28 mouse cellular contexts compared by ENCODE assay signal in genomic region chr12:110126525-110126924, GRCm38 (mm10).
"Had no signal": no experiment of that assay in that cellular context is flagged by ENCODE, and none has a peak within 500 bp of the region (broad histone marks: within the 10 kb centered on the region; RNA-seq: fewer than 3 reads in every experiment).

No protein-coding gene starts in this region.

- H3K9ac ChIP-seq: heart, embryonic 13.5 days; heart, embryonic 15.5 days; hindbrain, embryonic 14.5 days; intestine, embryonic 15.5 days; limb, embryonic 12.5 days; liver, embryonic 13.5 days; liver, embryonic 15.5 days; liver, postnatal 0 days had no signal

- H3K36me3 ChIP-seq: heart, embryonic 13.5 days; heart, embryonic 15.5 days; intestine, embryonic 15.5 days; limb, embryonic 10.5 days; limb, embryonic 12.5 days; liver, embryonic 13.5 days; liver, embryonic 15.5 days had no signal

- H3K4me3 ChIP-seq: heart, adult 2 months; heart, embryonic 13.5 days; heart, embryonic 15.5 days; intestine, embryonic 15.5 days; layer of hippocampus, adult 2 months; left cerebral cortex, adult 2 months; limb, embryonic 10.5 days; limb, embryonic 12.5 days; liver, embryonic 13.5 days; liver, embryonic 15.5 days had no signal

- H3K4me2 ChIP-seq: heart, embryonic 11.5 days; heart, embryonic 13.5 days; heart, embryonic 15.5 days; hindbrain, embryonic 14.5 days; intestine, embryonic 15.5 days; limb, embryonic 12.5 days; liver, embryonic 11.5 days; liver, embryonic 13.5 days; liver, embryonic 15.5 days had no signal

- H3K4me1 ChIP-seq: heart, embryonic 13.5 days; heart, embryonic 15.5 days; intestine, embryonic 15.5 days; limb, embryonic 10.5 days; limb, embryonic 12.5 days; liver, embryonic 13.5 days; liver, embryonic 15.5 days had no signal

- H3K27me3 ChIP-seq: heart, embryonic 15.5 days; intestine, embryonic 15.5 days; liver, embryonic 13.5 days; liver, embryonic 15.5 days had no signal

- ATAC-seq: hindbrain, embryonic 16.5 days; inflammation-experienced regulatory T-cells, adult 6 months; intestine, embryonic 15.5 days; intestine, postnatal 0 days; liver, postnatal 0 days had no signal

- DNase-seq: gastrocnemius, postnatal 14 days; gastrocnemius, postnatal 36 days; heart, adult 11 months; heart, adult 2 months; heart, postnatal 14 days; heart, postnatal 36 days; kidney, adult 18-20 months; kidney, adult 8-10 months; kidney, postnatal 10 days; kidney, postnatal 25 days; kidney, postnatal 4 days; liver; liver, embryonic 13.5 days; liver, postnatal 0 days had no signal

- H3K9me3 ChIP-seq: heart, embryonic 13.5 days; heart, embryonic 15.5 days; intestine, embryonic 15.5 days; limb, embryonic 10.5 days; limb, embryonic 12.5 days; liver, embryonic 13.5 days; liver, embryonic 15.5 days had no signal

- H3K27ac ChIP-seq: heart, adult 2 months; heart, embryonic 13.5 days; heart, embryonic 15.5 days; hindbrain, embryonic 14.5 days; intestine, embryonic 15.5 days; layer of hippocampus, adult 2 months; left cerebral cortex, adult 2 months; limb, embryonic 10.5 days; limb, embryonic 12.5 days; liver, embryonic 13.5 days; liver, embryonic 15.5 days had no signal
